Mouse (Mus musculus) lung, postnatal 0 days (tissue): Measurements from ENCODE around the gene Smtn. TPM values are rescaled to one million over a fixed set of nuclear protein-coding genes. Genes with fewer than 3 reads are reported as not detected.

Experiments
- ATAC-seq: fragments of 200-750 bp; cut with Nextera tagmentation; 2 replicates; pipeline ENCODE4 v1.8.0; 2017; ENCODE audit warnings: moderate library complexity
- DNase-seq: peaks from one replicate; pipeline ENCODE4 v3.0.0-alpha.2; 2016; ENCODE audit warnings: low spot score
- H3K27ac ChIP-seq: fragments of 300-500 bp; sonication (generic); 2 replicates; pipeline ENCODE4 v1.5.1; 2014; ENCODE audit warnings: antibody characterized with exemption, mild to moderate bottlenecking, low read length, mixed read lengths
- H3K27me3 ChIP-seq: fragments of 300-500 bp; sonication (generic); replicated peaks from 2 replicates; pipeline ENCODE4 v1.6.1; 2014; ENCODE audit warnings: low read length, mixed read lengths; ENCODE audit not compliant: insufficient read depth
- H3K36me3 ChIP-seq: fragments of 300-500 bp; sonication (generic); 2 replicates; pipeline ENCODE4 v1.6.1; 2014; ENCODE audit warnings: low read length, mixed read lengths; ENCODE audit not compliant: insufficient read depth
- H3K4me1 ChIP-seq: fragments of 300-500 bp; sonication (generic); 2 replicates; pipeline ENCODE4 v1.6.1; 2014; ENCODE audit warnings: antibody characterized with exemption, low read depth, low read length, mixed read lengths; ENCODE audit not compliant: insufficient read depth
- H3K4me2 ChIP-seq: fragments of 300-500 bp; sonication (generic); replicated peaks from 2 replicates; pipeline ENCODE4 v1.6.1; 2014; ENCODE audit warnings: low read depth, mild to moderate bottlenecking, low read length, moderate library complexity, mixed read lengths
- H3K4me3 ChIP-seq: fragments of 300-500 bp; sonication (generic); 2 replicates; pipeline ENCODE4 v1.5.1; 2014; ENCODE audit warnings: low read depth, low read length
- H3K9ac ChIP-seq: fragments of 300-500 bp; sonication (generic); replicated peaks from 2 replicates; pipeline ENCODE4 v1.6.1; 2014; ENCODE audit warnings: low read depth, mild to moderate bottlenecking
- H3K9me3 ChIP-seq: fragments of 300-500 bp; sonication (generic); 2 replicates; pipeline ENCODE4 v1.6.1; 2016; ENCODE audit warnings: low read length, mixed read lengths
- CTCF ChIP-seq: IDR thresholded peaks from 2 replicates; pipeline ENCODE4 v1.5.1; 2016; ENCODE audit warnings: antibody characterized with exemption, mild to moderate bottlenecking
- EP300 ChIP-seq: IDR thresholded peaks from 2 replicates; pipeline ENCODE4 v1.6.1; 2016; ENCODE audit warnings: antibody characterized with exemption, mild to moderate bottlenecking, control low read depth
- WGBS: fragments of 180-500 bp; shearing (Covaris S2); extraction: QIAGEN DNeasy Blood & Tissue Kit; methylation state at CpG from one replicate; pipeline ENCODE4 v1.1.7; 2014; 5-methylcytosine and 5-hydroxymethylcytosine counted together
- polyA plus RNA-seq: library from polyadenylated mRNA; unstranded; fragments of >200 nt; fragmentation: Nextera tagmentation; extraction: Ambion mirVana; gene quantifications from 2 replicates; pipeline ENCODE4 v1.2.1, GENCODE M21; 2015

The Smtn gene
- polyA plus RNA-seq, 1 experiment from 2014 or later: 47.6 TPM

DNA sequence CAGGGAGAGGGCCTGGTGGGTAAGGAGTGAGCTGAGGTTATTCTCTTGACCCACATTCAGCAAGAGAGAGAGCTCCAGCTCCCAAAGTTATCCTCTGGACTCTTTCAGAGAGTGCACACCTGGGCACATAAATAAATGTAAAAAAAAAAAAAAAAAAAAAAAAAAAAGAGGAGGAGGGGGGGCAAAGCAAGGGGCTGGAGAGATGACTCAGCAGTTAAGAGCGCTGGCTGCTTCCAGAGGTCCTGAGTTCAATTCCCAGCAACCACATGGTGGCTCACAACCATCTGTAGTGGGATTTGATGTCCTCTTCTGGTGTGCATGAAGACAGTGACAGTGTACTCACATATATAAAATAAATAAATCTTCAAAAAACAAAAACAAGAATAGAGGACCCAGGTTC lies 43.1 kb downstream of the Smtn start:
- no peaks in the 10 kb centered on the region for H3K4me1 ChIP-seq
- no peaks in the 10 kb centered on the region for H3K27me3 ChIP-seq
- H3K27ac ChIP-seq: no peak overlapping the region
- H3K9ac ChIP-seq: no peak overlapping the region
- no peaks in the 10 kb centered on the region for H3K9me3 ChIP-seq
- DNase-seq (no peak), ATAC-seq (no peak)
- no peak for TF ChIP-seq CTCF
- no peak overlapping the region for H3K4me3 ChIP-seq
- H3K36me3 ChIP-seq: no peaks in the 10 kb centered on the region
- H3K4me2 ChIP-seq: no peak overlapping the region
- WGBS: 92% methylated on average over 1 of the region's 1 CpGs

DNA sequence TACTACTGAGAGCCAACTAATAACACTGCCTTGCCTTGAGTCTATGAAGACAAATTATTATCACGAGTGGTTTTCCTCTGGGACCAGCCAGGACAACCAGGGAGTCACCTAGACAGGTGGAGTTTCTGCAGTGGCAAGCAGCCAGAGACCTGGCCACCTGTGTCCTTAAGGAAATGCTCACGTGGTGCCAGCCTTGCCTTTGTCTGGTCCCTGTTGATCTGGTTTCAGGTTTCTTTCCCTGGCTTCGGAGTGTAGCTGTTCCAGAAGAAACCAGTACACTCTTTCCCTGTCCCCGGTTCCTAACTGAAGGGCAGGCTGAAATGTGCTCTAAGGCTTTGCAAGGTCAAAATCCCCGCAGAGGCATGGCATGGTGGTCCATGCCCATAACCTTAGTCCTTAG lies 43.7 kb downstream of the Smtn start:
- Histone ChIP-seq H3K9me3 (no peaks in the 10 kb centered on the region), H3K36me3 (no peaks in the 10 kb centered on the region), H3K9ac (no peak overlapping the region), H3K27me3 (no peaks in the 10 kb centered on the region), H3K4me2 (no peak overlapping the region), H3K4me3 (no peak overlapping the region), H3K4me1 (no peaks in the 10 kb centered on the region), H3K27ac (no peak overlapping the region)
- 42% methylated on average over 5 of the region's 5 CpGs for WGBS
- ATAC-seq (peak; percentile 35), DNase-seq (peak; percentile 52)
- no peak for TF ChIP-seq CTCF
- TF ChIP-seq EP300: no peak

DNA sequence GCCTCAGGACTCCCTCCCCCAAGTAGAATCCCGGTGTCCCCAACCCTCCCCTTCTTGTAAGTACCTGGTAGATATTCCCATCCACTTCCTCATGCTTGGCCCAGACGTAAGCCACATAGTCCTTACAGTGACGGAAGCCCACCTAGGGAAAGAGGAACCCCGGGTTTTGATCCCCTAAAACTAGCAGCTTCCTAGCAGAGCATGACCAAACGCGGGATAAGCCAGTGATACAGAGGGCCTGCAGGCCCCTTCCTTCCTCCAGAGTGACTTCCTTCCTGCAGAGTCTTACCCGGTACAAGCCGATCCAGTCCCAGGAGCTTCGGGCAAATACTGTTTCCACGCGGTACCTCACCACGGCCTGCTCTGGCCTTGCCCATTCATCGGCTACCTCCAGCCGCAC lies 44.9 kb downstream of the Smtn start:
- no peak for TF ChIP-seq EP300
- TF ChIP-seq CTCF: no peak
- no peak for ATAC-seq
- H3K4me3 ChIP-seq: no peak overlapping the region
- no peaks in the 10 kb centered on the region for H3K27me3 ChIP-seq
- H3K36me3 ChIP-seq: no peaks in the 10 kb centered on the region
- no peak overlapping the region for H3K4me2 ChIP-seq
- no peak overlapping the region for H3K9ac ChIP-seq
- no peaks in the 10 kb centered on the region for H3K9me3 ChIP-seq
- WGBS: 74% methylated on average over 14 of the region's 14 CpGs
- no peak overlapping the region for H3K27ac ChIP-seq
- H3K4me1 ChIP-seq: no peaks in the 10 kb centered on the region
- no peak for DNase-seq

DNA sequence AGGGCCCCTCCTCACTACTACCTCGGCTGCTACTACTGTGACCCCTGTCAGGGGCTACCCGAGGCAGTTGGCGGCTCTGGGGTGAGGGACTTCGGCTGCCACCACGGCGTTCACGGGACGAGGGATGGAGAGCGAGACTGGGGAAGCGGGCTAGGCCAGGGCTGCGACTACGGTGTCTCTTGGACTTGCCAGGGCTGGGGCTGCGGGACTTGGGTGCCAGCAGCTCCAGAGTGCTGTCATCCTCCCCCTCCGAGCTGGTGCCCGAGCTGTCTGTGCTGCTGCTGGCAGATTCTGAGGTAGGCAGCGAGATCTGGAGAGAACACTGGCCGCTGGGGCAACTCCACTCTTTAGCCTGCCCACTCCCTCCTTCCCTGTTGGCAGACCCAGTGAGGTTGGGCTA lies 45.6 kb downstream of the Smtn start:
- no peak for ATAC-seq
- Histone ChIP-seq H3K4me1 (no peaks in the 10 kb centered on the region), H3K27me3 (no peaks in the 10 kb centered on the region), H3K4me3 (no peak overlapping the region), H3K9ac (no peak overlapping the region), H3K9me3 (no peaks in the 10 kb centered on the region), H3K27ac (no peak overlapping the region), H3K36me3 (no peaks in the 10 kb centered on the region), H3K4me2 (no peak overlapping the region)
- WGBS: 74% methylated on average over 17 of the region's 17 CpGs
- TF ChIP-seq EP300 (no peak), CTCF (no peak)
- DNase-seq: no peak

DNA sequence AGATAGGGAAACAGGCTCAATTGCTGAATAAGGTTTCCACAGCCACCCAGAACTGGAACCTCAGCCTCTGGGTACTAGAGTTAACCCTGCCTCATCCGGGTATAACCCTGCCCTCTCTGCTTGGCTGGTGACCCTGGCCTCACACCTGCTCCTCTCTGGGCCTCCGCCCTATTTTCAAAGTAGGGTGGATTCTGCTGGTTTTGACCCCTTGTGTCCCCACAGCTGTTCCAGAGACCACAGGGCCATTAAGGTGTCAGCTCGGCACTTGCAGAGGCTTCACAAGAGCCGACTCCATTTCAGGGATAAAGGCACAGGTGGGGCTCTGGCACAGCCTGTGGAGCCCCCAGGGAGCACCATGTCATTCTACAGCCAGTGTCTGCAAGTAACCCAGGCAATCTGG lies 47.7 kb downstream of the Smtn start:
- H3K9me3 ChIP-seq: no peaks in the 10 kb centered on the region
- 65% methylated on average over 4 of the region's 4 CpGs for WGBS
- no peaks in the 10 kb centered on the region for H3K4me1 ChIP-seq
- H3K4me2 ChIP-seq: no peak overlapping the region
- no peaks in the 10 kb centered on the region for H3K27me3 ChIP-seq
- H3K9ac ChIP-seq: no peak overlapping the region
- TF ChIP-seq EP300 (no peak), CTCF (no peak)
- ATAC-seq (no peak), DNase-seq (no peak)
- no peaks in the 10 kb centered on the region for H3K36me3 ChIP-seq
- no peak overlapping the region for H3K4me3 ChIP-seq
- no peak overlapping the region for H3K27ac ChIP-seq

DNA sequence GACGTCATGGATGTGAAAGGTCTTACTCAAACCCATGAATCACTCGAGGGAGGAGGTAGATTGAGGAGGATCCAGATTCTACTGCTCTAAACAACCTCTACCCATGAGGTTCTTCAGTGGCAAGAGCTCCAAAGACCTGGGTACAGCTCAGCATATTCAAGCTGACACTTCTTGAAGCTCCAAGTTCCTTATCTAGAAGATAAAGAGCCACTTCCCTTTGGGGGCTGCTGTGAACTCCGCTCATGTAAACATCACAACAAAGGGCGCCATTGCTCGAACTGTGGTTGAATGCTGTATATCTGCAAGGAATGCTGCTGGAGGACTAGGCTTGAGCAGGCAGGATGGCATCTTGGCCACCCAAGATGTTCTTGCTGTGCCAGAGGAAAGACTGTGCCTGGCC lies 51.4 kb downstream of the Smtn start:
- H3K9me3 ChIP-seq: no peaks in the 10 kb centered on the region
- H3K27ac ChIP-seq: no peak overlapping the region
- no peak overlapping the region for H3K4me2 ChIP-seq
- WGBS: 58% methylated on average over 5 of the region's 5 CpGs
- ATAC-seq (no peak), DNase-seq (no peak)
- H3K36me3 ChIP-seq: no peaks in the 10 kb centered on the region
- no peaks in the 10 kb centered on the region for H3K27me3 ChIP-seq
- H3K9ac ChIP-seq: no peak overlapping the region
- TF ChIP-seq EP300 (no peak), CTCF (no peak)
- H3K4me1 ChIP-seq: no peaks in the 10 kb centered on the region
- H3K4me3 ChIP-seq: no peak overlapping the region

DNA sequence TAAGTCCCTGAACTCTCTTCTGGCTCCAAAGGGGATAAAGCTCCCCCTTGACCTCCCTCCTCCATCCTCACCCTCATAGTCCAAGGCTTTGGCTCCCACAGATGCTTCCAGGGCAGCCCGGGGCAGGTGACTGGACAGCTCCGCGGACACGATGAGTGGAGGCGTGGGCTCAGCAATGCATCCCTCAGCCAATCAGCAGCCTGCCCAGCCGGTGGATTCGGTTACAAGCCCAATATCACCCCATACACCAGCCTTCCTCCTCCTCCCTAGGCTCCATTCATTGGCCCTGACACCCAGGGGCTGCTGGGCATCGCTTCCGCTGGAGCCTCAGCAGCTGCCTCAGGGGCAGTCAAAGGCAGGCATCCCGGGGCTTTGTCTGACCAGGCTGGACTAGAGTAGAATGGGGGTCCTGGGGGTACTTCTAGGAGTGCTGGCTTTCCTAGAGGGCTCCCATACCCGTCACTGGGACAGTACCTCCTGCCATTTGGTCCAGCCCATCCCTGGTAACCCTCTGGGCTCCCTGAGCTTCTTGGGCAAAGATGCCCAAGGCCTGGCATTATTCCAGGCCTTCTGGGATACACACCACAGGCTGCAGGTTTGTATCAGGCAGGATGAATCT lies 52.4 kb downstream of the Smtn start, which contains the start of gene Pla2g3:
Gene Pla2g3 (plus strand): TSS at position 333 of the 619 bp plus-strand sequence.
- ATAC-seq: 0 out of 2 replicates have a peak, but pooled peaks have one; percentile 25
- H3K36me3 ChIP-seq: no peaks in the 10 kb centered on the region
- no peak within 1 kb of the TSS for H3K4me3 ChIP-seq
- H3K4me1 ChIP-seq: no peaks in the 10 kb centered on the region
- no peak for TF ChIP-seq EP300
- no peak within 1 kb of the TSS for H3K9ac ChIP-seq
- no peak within 1 kb of the TSS for H3K4me2 ChIP-seq
- no peak within 1 kb of the TSS for H3K27ac ChIP-seq
- no peak for DNase-seq
- 19% methylated on average over 11 of the region's 11 CpGs for WGBS
- no peaks in the 10 kb centered on the region for H3K27me3 ChIP-seq
- no peaks in the 10 kb centered on the region for H3K9me3 ChIP-seq
